Mouse (Mus musculus) lung, adult 2 months (tissue): ENCODE data around the gene Cox8a. TPM values are rescaled to one million over a fixed set of nuclear protein-coding genes. Genes with fewer than 3 reads are reported as not detected.

ENCODE experiments used
- DNase-seq: peaks from one replicate; pipeline ENCODE4 v3.0.0; 2022
- H3K4me1 ChIP-seq: fragments of 200-500 bp; 2 replicates; pipeline ENCODE4 v1.6.1; 2011; ENCODE audit warnings: low read length; ENCODE audit not compliant: control insufficient read depth, insufficient read depth
- H3K4me3 ChIP-seq: fragments of 200-500 bp; replicated peaks from 2 replicates; pipeline ENCODE3; 2011; ENCODE audit warnings: low read depth, mild to moderate bottlenecking, control low read depth, low read length; ENCODE audit errors: extremely low read depth
- CTCF ChIP-seq: fragments of 200-500 bp; IDR thresholded peaks from 2 replicates; pipeline ENCODE4 v1.5.1; 2011; ENCODE audit warnings: mild to moderate bottlenecking, low read length, control low read depth; ENCODE audit not compliant: insufficient read depth
- POLR2A ChIP-seq: fragments of 200-500 bp; IDR thresholded peaks from 2 replicates; pipeline ENCODE4 v1.6.1; 2011; ENCODE audit warnings: low read depth, mild to moderate bottlenecking, control low read depth, low read length, borderline replicate concordance; ENCODE audit errors: extremely low read depth
- WGBS: fragments of 180-500 bp; shearing (Covaris S2); methylation state at CpG from one replicate; pipeline ENCODE4 v1.1.7; 2018; 5-methylcytosine and 5-hydroxymethylcytosine counted together
- polyA plus RNA-seq: library from polyadenylated mRNA; depleted of rRNA; stranded (reverse); fragments of >200 nt; gene quantifications from 2 replicates; pipeline ENCODE4 v1.2.3, GENCODE M21; 2012; rRNA removed

Gene Cox8a
- polyA plus RNA-seq, result 984 and 1,290 TPM in 2 replicates

DNA sequence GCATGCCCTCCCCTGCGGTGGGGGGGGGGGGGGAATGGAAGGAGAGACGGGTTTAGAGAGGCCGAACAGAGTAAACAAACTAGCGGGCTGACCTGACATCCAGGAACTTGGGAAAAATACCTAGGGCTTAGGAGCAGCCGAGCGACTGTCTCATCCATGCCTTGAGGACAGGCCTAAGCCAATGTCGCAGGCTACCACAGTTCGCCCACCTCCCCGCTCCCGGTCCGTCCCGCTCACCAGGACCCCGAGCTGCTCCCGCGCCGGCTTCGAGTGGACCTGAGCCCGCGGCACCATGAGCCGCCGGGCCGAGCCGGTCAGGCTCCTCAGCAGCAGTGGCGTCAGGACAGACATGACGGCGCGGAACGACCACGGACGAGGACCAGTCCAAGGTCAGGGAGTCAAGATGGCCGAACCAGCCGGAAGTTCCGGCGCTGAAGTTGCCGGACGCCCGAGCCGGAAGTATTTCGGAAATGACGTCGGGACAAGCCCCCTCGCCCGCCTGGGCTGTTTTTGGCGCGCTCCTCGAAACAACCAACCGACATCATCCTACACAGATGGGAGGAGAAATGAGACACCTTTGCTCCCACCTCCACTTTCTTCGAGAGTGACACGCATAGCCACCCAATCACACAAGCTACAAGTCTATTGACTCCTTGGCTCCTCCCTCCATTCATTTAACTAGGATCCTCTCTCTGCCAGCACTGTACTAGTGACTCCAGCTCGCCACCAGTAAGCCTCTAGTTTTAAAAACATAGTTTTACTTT is at the start of gene Cox8a:
TSS of gene Cox8a (minus strand) at position 455 of the 764 bp plus-strand sequence.
- Histone ChIP-seq H3K4me3 (peak within 1 kb of the TSS; percentile 78), H3K4me1 (peaks cover 8% of the 10 kb centered on the region; the same call in 1 of the 2 replicates)
- TF ChIP-seq CTCF (no peak), POLR2A (peak; percentile 91; the same call in 1 of the 2 replicates)
- peak; percentile 95 for DNase-seq
- under 1% methylated on average over 50 of the region's 50 CpGs for WGBS

- WGBS, result 75% methylated on average over 4 of the region's 4 CpGs
- DNase-seq, result no peak
These were observed 49.0 kb upstream of the Cox8a start for GRCm38 (mm10) chr19:7266421-7266831.

GRCm38 (mm10) chr19:7265478-7266191 is 48.2 kb upstream of the Cox8a start:
- TF ChIP-seq POLR2A, result no peak
- TF ChIP-seq CTCF, result no peak
- H3K4me3 ChIP-seq, result no peak overlapping the region
- DNase-seq, result no peak
- H3K4me1 ChIP-seq, result peaks cover 7% of the 10 kb centered on the region
- WGBS, result 53% methylated on average over 14 of the region's 14 CpGs

More at GRCm38 (mm10) chr19:7266421-7266831, 49.0 kb upstream of the Cox8a start:
- Histone ChIP-seq H3K4me1 (peaks cover 7% of the 10 kb centered on the region), H3K4me3 (no peak overlapping the region)
- TF ChIP-seq POLR2A (no peak), CTCF (no peak)

DNA sequence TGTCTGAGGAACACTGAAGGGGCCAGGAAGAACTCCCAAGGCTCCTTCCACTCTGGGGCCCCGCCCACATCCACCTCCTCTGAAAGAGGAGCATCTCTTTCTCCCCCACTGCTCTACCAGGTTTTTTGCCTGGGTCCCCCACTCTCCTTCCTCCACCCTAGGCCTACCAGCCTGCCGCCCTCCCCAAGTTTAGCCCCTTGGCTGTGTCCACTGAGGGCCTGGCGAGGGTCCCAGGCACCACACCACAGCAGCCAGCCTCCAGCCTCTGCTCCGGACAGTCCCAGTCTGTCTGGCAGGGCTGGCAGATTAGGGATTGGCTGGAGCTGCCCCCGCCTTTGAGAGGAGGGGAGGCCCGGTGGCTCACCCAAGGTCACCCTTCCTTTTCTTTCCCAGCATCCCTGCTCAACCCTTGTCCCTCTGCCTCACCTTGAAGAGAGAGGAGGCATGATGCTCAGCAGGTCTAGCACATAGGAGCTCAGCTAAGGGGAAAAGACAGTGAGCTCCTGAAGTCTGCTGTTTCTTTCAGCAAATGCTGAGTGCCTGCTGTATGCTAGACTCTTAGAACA is 47.4 kb upstream of the Cox8a start:
- 40% methylated on average over 6 of the region's 6 CpGs for WGBS
- H3K4me1 ChIP-seq, result peaks cover 7% of the 10 kb centered on the region
- no peak for DNase-seq
- no peak for TF ChIP-seq CTCF
- no peak for TF ChIP-seq POLR2A
- no peak overlapping the region for H3K4me3 ChIP-seq

GRCm38 (mm10) chr19:7264088-7264765 is 46.8 kb upstream of the Cox8a start:
- TF ChIP-seq CTCF (peak; percentile 90), POLR2A (no peak)
- Histone ChIP-seq H3K4me1 (peaks cover 7% of the 10 kb centered on the region), H3K4me3 (no peak overlapping the region)
- peak; percentile 85 for DNase-seq
- WGBS, result 17% methylated on average over 9 of the region's 9 CpGs

GRCm38 (mm10) chr19:7262592-7262991 is 45.2 kb upstream of the Cox8a start:
- DNase-seq, result no peak
- WGBS, result 82% methylated on average over 1 of the region's 1 CpGs
- TF ChIP-seq POLR2A (no peak), CTCF (no peak)
- Histone ChIP-seq H3K4me1 (peaks cover 2% of the 10 kb centered on the region; the same call in 1 of the 2 replicates), H3K4me3 (no peak overlapping the region)

DNA sequence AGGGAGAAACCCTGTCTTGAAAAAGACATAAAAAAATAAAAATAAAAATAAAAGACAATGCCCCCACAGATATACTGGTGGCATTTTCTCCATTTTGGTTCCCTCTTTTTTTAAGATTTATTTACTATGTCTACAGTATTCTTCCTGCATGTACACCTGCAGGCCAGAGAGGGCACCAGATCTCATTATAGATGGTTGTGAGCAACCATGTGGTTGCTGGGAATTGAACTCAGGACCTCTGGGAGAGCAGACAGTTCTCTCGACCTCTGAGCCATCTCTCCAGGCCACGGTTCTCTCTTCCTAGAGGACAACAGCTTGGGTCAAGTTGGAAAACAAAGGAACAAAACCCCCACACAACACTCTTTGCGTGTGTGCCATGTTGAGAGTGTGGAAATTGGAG is 44.5 kb upstream of the Cox8a start:
- Histone ChIP-seq H3K4me1 (no peaks in the 10 kb centered on the region), H3K4me3 (no peak overlapping the region)
- no peak for DNase-seq
- WGBS, result 94% methylated on average over 3 of the region's 3 CpGs
- TF ChIP-seq POLR2A (no peak), CTCF (no peak)

GRCm38 (mm10) chr19:7261476-7261875 is 44.1 kb upstream of the Cox8a start:
- TF ChIP-seq CTCF (no peak), POLR2A (no peak)
- no peak for DNase-seq
- no peak overlapping the region for H3K4me3 ChIP-seq
- WGBS, result 82% methylated on average over 1 of the region's 1 CpGs
- no peaks in the 10 kb centered on the region for H3K4me1 ChIP-seq

DNA sequence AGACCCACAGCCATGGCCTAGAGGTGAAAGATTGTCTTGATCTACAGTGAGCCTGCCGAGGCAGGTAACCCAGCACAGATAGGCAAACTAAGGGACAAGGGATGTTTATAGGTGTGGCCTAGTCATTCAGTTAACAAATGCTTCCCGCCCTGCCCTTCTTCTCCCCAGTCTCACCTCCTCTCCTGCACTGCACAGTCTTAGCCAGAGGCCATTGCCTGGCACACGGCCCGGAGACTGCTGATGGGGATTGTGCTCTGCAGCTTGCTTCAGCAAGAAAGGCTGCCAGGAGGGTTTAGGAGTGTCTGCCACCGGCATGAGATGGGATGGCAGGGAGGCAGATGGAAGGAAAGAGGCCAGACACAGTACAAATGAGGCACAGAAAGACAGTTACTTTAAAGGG is 40.5 kb upstream of the Cox8a start:
- no peak for DNase-seq
- TF ChIP-seq POLR2A (no peak), CTCF (no peak)
- WGBS, result 59% methylated on average over 5 of the region's 5 CpGs

DNA sequence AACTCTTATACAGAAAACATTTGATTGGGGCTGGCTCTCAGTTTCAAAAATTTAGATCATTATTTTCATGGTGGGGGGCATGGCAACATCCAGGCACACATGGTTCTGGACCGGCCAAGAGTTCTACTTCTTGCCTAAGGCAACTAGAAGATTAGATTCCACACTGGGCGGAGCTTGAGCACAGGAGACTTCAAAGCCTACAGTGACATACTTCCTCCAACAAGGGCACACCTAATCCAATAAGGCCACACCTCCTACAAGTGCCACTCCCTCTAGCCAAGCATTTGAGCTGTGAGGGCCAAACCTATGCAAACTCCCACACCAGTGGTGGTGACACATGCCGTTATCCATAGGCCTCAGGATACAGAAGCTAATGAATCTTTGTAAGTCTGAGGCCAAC is 28.6 kb upstream of the Cox8a start:
- Histone ChIP-seq H3K4me1 (0 out of 2 replicates have a peak, but pooled peaks cover 2% of the 10 kb centered on the region), H3K4me3 (no peak overlapping the region)
- TF ChIP-seq POLR2A (no peak), CTCF (no peak)
- 67% methylated on average over 3 of the region's 3 CpGs for WGBS
- no peak for DNase-seq

More for the DNA sequence above, 40.5 kb upstream of the Cox8a start:
- Histone ChIP-seq H3K4me1 (no peaks in the 10 kb centered on the region), H3K4me3 (no peak overlapping the region)
